Mouse (Mus musculus) central nervous system, embryonic 11.5 days (tissue): ENCODE measurements around the gene Lpar2. TPM values are rescaled to one million over a fixed set of nuclear protein-coding genes. Genes with fewer than 3 reads are reported as not detected.

Source experiments
- polyA plus RNA-seq: library from polyadenylated mRNA; depleted of rRNA; stranded (reverse); fragments of >200 nt; gene quantifications from 2 replicates; pipeline ENCODE4 v1.2.3, GENCODE M21; 2012; rRNA removed

Gene Lpar2
- polyA plus RNA-seq = 3.5 and 6.5 TPM in 2 replicates

GRCm38 (mm10) chr8:69822386-69823191 is at the start of gene Lpar2:
Gene Lpar2 (plus strand): TSS chr8:69822429.

DNA sequence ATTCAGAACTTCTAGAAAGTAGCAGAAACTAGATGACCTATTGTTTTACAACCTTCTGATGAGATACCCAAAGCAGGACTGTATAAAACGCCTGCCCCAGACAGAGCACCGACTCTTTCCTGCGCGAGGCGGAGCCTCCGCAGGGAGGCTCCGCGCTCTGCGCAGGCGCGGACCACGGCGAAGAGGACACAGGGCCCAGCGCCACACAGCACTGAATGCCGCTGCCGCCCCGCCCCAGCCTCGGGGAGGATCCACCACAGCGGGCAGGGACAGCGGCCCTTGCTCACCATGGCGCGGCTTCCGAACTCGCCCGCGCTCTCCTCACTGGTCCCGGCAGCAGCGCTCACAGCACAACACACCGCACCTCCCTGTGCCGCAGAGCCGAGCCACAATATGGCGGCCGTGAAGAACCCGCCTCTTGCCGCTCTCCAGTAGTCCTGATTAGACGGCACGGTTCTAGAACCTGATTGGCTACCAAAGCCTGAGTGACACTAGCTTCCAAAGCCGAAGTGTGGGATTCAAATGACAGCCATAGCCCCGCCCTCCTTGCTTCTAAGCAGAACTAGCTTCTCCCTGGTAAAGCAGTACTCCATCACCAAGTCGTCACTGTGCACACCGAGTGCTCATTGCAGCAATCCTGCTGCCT is 47.6 kb upstream of the Lpar2 start, which contains the start of gene Gm20422:
TSS of gene Gm20422 (minus strand) at position 384 of the 646 bp plus-strand sequence.

DNA sequence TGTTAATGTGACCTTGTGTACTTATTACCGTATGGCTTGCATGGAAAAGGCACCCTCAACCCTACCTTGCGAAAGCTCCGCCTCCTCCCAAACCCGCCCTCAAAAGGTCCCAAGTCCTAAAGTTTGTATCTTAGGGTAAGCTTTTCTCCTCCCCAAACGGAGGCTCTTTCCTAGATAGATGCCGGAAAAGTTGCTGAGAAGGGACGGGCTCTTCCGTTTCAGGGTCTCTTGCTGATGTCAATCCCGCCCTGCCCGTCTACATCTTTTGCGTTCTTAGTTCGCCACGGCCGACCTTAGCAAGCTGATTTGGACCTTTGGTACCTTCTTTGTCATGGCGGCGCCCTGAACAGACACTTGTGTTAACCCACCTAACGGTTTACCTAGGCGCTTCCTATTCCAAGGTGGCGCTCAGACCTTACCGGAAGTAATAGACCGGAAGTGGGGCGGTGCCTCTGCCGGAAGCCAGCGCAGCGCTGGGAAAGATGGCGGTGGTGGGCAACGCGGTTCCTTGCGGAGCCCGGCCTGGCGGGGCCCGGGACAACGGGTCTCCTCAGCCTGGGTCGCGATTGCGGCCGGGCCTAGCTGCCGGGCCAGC is 31.4 kb upstream of the Lpar2 start, which contains the start of the genes Atp13a1 and Zfp866:
TSS of gene Atp13a1 (plus strand) at position 391 of the 595 bp plus-strand sequence.
TSS of gene Zfp866 (minus strand) at position 406 of the 595 bp plus-strand sequence.

GRCm38 (mm10) chr8:69808094-69808863 is 13.9 kb upstream of the Lpar2 start, which contains the start of gene Gmip:
Gene Gmip (plus strand): TSS chr8:69808679.

DNA sequence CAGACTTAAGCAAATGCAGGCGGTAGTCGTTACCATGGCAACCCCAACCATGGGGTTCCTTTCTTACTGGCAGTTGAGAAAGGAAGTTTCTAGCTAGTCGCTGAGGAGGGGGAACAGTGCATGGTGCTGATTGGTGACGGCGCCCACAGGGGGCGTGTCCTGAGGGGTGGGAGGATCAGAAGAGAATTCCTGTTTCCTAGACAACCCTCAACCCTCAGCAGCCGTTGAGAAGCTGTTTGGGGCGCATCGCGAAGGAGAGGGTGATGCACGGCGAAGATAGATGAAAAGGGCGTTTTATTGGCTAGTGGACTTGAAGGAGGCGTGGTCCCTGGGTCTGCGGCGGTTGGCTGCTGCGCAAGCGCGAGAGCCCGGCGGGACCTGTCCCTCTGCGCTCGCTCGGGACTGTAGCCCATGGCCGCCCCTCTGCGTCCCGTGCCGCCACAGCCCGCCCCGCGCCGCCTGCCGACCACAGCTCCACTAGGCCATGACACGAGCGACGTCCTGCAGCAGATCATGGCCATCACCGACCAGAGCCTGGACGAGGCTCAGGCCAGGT is 10.1 kb downstream of the Lpar2 start, which contains the start of gene Pbx4:
TSS of gene Pbx4 (plus strand) at position 194 of the 556 bp plus-strand sequence.

Other genes starting within 250 kb of the Lpar2 start
- 21.8 and 24.9 TPM in 2 replicates for gene Zfp868, start 196.9 kb upstream of the Lpar2 start, polyA plus RNA-seq
- gene Zfp964, start 167.9 kb upstream of the Lpar2 start, polyA plus RNA-seq = 1.3 and 2.7 TPM in 2 replicates
- 19.3 and 22.5 TPM in 2 replicates for gene Zfp869, start 111.7 kb upstream of the Lpar2 start, polyA plus RNA-seq
- gene Zfp963, start 72.5 kb upstream of the Lpar2 start, polyA plus RNA-seq = 7.0 and 9.9 TPM in 2 replicates
- gene Gm20422, start 47.5 kb upstream of the Lpar2 start, polyA plus RNA-seq = 2.1 and 3.8 TPM in 2 replicates
- gene Atp13a1, start 31.3 kb upstream of the Lpar2 start, polyA plus RNA-seq = 59.4 and 66.4 TPM in 2 replicates
- gene Zfp866, start 31.3 kb upstream of the Lpar2 start, polyA plus RNA-seq = 33.2 and 41.6 TPM in 2 replicates
- gene Gmip, start 13.8 kb upstream of the Lpar2 start, polyA plus RNA-seq = 24.2 and 39.2 TPM in 2 replicates
- gene Pbx4, start 10.1 kb downstream of the Lpar2 start, polyA plus RNA-seq = 21.8 and 28.1 TPM in 2 replicates
- gene Cilp2, start 65.3 kb downstream of the Lpar2 start, polyA plus RNA-seq = 0.48 and 0.56 TPM in 2 replicates
- gene Tssk6, start 79.8 kb downstream of the Lpar2 start, polyA plus RNA-seq = 0.50 and 0.51 TPM in 2 replicates
- 106 and 170 TPM in 2 replicates for gene Ndufa13, start 80.1 kb downstream of the Lpar2 start, polyA plus RNA-seq
- 5.5 and 10.0 TPM in 2 replicates for gene Yjefn3, start 80.3 kb downstream of the Lpar2 start, polyA plus RNA-seq
- 70.6 and 123 TPM in 2 replicates for gene Gatad2a, start 174.0 kb downstream of the Lpar2 start, polyA plus RNA-seq
- 48.0 and 84.9 TPM in 2 replicates for gene Mau2, start 220.3 kb downstream of the Lpar2 start, polyA plus RNA-seq
- gene Sugp1, start 220.4 kb downstream of the Lpar2 start, polyA plus RNA-seq = 27.0 and 29.2 TPM in 2 replicates